Mouse (Mus musculus): ENCODE data around the gene Mfsd4a.

DNA sequence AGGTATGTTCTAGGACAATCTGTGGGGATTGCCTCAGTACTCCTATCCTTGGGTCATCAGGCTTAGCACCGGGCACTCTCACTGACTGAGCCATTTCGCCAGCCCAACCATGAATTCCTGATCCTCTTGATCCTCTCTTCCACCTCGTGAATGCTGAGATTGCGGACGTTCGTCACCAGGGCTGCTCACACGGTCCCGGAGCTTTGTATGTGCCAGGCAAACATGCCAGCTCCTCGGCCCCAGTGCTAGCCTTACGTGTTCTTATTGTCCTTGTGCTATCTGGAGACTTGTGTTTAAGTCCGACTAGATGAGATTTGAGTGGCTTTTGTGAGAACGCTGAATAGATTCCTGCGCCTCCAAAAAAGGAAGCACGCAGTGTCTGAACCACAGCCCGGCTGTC, 80.4 kb downstream of the Mfsd4a start:
- TF ChIP-seq CTCF (IDR thresholded peaks at IDR 0.05; ENCODE audit: low read depth, low read length) (no peak), POLR2A (IDR thresholded peaks at IDR 0.05; ENCODE audit: extremely low read depth, insufficient read depth, low read length) (no peak)
